Mouse (Mus musculus): ENCODE measurements around the gene Gpx5. TPM values are rescaled to one million over a fixed set of nuclear protein-coding genes. Genes with fewer than 3 reads are reported as not detected.

The Gpx5 gene
- total RNA-seq, 2 experiments from 2014 or later, result not detected

Other genes with a start within 250 kb of the Gpx5 start
- gene Olfr1370, start 217.8 kb downstream of the Gpx5 start, total RNA-seq (2021), result not detected
- not detected for gene Olfr1369-ps1, start 181.2 kb downstream of the Gpx5 start, total RNA-seq (2021)
- gene Olfr263, start 163.1 kb downstream of the Gpx5 start, total RNA-seq (2021), result not detected
- not detected for gene Olfr1368, start 146.9 kb downstream of the Gpx5 start, total RNA-seq (2021)
- gene Trim27, start 113.3 kb downstream of the Gpx5 start, total RNA-seq (2021), result 10 to 100 TPM; 42.0 to 45.1 TPM
- not detected for gene Gpx6, start 19.4 kb upstream of the Gpx5 start, total RNA-seq (2021)
- not detected for gene Olfr1367, start 54.2 kb upstream of the Gpx5 start, total RNA-seq (2021)
- 1 to 10 TPM; 8.6 TPM for gene Zscan12, start 70.1 kb upstream of the Gpx5 start, total RNA-seq (2021)
- gene Zkscan3, start 110.0 kb upstream of the Gpx5 start, total RNA-seq (2021), result 10 to 100 TPM; 36.9 to 41.3 TPM
- 1 to 10 TPM; 1.1 to 1.6 TPM for gene Pgbd1, start 148.3 kb upstream of the Gpx5 start, total RNA-seq (2021)
- gene Zscan26, start 161.0 kb upstream of the Gpx5 start, total RNA-seq (2021), result 10 to 100 TPM; 54.4 to 55.9 TPM
- under 1 TPM; 0.57 to 0.96 TPM for gene Nkapl, start 175.8 kb upstream of the Gpx5 start, total RNA-seq (2021)
- gene Zkscan4, start 186.2 kb upstream of the Gpx5 start, total RNA-seq (2021), result 1 to 10 TPM; 5.9 to 6.6 TPM
- gene Gm10065, start 186.7 kb upstream of the Gpx5 start, total RNA-seq (2021), result not detected
- gene AK157302, start 202.5 kb upstream of the Gpx5 start, total RNA-seq (2021), result 10 to 100 TPM; 20.5 to 23.0 TPM
- 10 to 100 TPM; 56.7 to 70.9 TPM for gene Gm11273, start 208.7 kb upstream of the Gpx5 start, total RNA-seq (2021)
- 10 to 100 TPM; 16.8 to 18.7 TPM for gene Zkscan8, start 238.4 kb upstream of the Gpx5 start, total RNA-seq (2021)